Mouse (Mus musculus) v-Abl transformed pro-B cells (cell line): ENCODE measurements at regions not wholly inside any gene's neighbourhood (a gene's known extent, or its start where the extent isn't known, plus 50 kb on each side); places are given as distances from the start of the nearest gene placed in this dataset.

Source experiments
- in situ Hi-C, 2 experiments: fragments of 400-800 bp; cut with MboI; formaldehyde crosslinking; loops; one replicate each; pipeline ENCODE4 v1.15.1; 2025; ENCODE audit not compliant: unreplicated experiment in 2 of 2

DNA sequence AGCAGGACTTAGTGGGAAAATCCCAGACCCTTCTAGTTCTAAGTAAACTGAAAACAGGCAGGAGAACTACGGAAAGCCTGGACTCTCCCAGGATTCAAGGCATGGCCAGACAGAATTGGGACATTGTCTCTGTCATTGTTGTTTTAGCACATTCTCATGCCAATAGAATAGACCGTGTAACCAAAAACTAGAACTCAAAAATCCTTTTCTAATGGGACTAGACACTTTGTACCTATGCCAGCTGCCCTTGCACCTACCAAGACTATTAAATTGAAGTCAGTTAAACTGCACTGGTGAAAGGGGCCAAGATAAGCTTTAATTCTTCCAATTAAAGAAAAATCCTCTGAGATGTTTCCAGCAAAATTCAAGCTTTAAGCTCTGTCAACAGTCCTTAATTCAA lies 189.8 kb downstream of the Pfkfb3 start:
- in situ Hi-C loops: no loop called here

GRCm38 (mm10) chr2:11363061-11363464 lies 190.8 kb downstream of the Pfkfb3 start:
- in situ Hi-C loops: no loop called here

- in situ Hi-C loops: no loop called here
Measured at GRCm38 (mm10) chr2:11362205-11362994, 190.5 kb downstream of the Prkcq start.

DNA sequence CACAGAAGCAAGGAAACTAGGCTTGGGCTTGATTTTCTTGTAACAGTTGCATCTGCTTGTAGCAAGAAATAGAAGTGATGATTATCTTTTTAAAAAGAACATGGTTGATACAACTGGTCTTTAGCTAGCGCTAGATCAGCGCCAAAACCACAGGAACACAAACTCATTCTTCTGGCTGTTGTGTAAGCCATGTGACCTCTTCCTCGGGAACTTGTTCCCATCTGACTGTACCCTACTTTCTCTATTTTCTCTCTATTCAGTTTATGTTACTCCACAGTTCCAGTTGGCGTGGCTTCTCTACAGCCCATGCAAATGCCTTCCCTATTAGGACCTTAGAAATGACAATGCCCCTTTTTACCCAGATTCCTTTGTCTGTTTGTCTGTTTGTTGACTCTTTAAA lies 187.4 kb downstream of the Prkcq start:
- in situ Hi-C loops: no loop called here

DNA sequence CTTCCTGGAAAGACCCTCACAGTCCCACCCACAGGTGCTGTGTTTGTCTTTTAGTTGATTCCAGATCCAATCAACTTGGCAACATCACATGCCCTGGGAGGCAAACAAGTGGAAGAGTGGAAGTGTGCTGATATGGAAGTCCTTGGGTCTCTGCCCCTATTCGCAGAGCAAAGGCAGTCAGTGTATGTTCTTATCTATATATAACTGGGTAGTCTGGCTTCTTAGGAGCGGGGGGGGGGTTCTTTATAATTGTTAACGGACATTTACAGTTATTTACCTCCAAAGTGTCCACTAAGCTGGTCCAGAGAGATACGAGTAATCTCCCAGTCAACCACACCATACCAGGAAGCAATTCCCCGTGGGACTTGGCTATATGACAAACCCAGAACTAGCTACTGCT lies 184.8 kb downstream of the Prkcq start:
- in situ Hi-C loops: no loop called here

- in situ Hi-C loops: no loop called here
Measured at GRCm38 (mm10) chr2:11355594-11355993, 183.7 kb downstream of the Prkcq start.
